Mouse (Mus musculus) embryonic facial prominence, embryonic 10.5 days (tissue): ENCODE results near the gene Tns3. TPM values are rescaled to one million over a fixed set of nuclear protein-coding genes. Genes with fewer than 3 reads are reported as not detected.

Experiments used
- DNase-seq: peaks from one replicate; pipeline ENCODE4 v3.0.0-alpha.2; 2017; ENCODE audit warnings: low spot score
- H3K27ac ChIP-seq: fragments of 300-500 bp; sonication (generic); replicated peaks from 2 replicates; pipeline ENCODE4 v1.5.1; 2016; ENCODE audit warnings: mild to moderate bottlenecking
- H3K27me3 ChIP-seq: fragments of 300-500 bp; sonication (generic); replicated peaks from 2 replicates; pipeline ENCODE4 v1.6.1; 2016; ENCODE audit warnings: low read depth, mild to moderate bottlenecking; ENCODE audit not compliant: poor library complexity, severe bottlenecking
- H3K36me3 ChIP-seq: fragments of 300-500 bp; sonication (generic); replicated peaks from 2 replicates; pipeline ENCODE4 v1.6.1; 2016; ENCODE audit warnings: mild to moderate bottlenecking, moderate library complexity
- H3K4me1 ChIP-seq: fragments of 300-500 bp; sonication (generic); 2 replicates; pipeline ENCODE4 v1.6.1; 2016
- H3K4me3 ChIP-seq: fragments of 300-500 bp; sonication (generic); 2 replicates; pipeline ENCODE4 v1.5.1; 2016; ENCODE audit warnings: mild to moderate bottlenecking, moderate library complexity
- H3K9me3 ChIP-seq: fragments of 300-500 bp; sonication (generic); 2 replicates; pipeline ENCODE4 v1.6.1; 2016; ENCODE audit warnings: mild to moderate bottlenecking
- WGBS: fragments of 180-500 bp; shearing (Covaris S2); methylation state at CpG from one replicate; pipeline ENCODE4 v1.1.7; 2016; 5-methylcytosine and 5-hydroxymethylcytosine counted together
- polyA plus RNA-seq: library from polyadenylated mRNA; unstranded; fragments of >200 nt; fragmentation: Nextera tagmentation; extraction: Ambion mirVana; gene quantifications from 2 replicates; pipeline ENCODE4 v1.2.1, GENCODE M21; 2016

Tns3 gene
- polyA plus RNA-seq, 1 experiment from 2014 or later: 23.4 TPM

DNA sequence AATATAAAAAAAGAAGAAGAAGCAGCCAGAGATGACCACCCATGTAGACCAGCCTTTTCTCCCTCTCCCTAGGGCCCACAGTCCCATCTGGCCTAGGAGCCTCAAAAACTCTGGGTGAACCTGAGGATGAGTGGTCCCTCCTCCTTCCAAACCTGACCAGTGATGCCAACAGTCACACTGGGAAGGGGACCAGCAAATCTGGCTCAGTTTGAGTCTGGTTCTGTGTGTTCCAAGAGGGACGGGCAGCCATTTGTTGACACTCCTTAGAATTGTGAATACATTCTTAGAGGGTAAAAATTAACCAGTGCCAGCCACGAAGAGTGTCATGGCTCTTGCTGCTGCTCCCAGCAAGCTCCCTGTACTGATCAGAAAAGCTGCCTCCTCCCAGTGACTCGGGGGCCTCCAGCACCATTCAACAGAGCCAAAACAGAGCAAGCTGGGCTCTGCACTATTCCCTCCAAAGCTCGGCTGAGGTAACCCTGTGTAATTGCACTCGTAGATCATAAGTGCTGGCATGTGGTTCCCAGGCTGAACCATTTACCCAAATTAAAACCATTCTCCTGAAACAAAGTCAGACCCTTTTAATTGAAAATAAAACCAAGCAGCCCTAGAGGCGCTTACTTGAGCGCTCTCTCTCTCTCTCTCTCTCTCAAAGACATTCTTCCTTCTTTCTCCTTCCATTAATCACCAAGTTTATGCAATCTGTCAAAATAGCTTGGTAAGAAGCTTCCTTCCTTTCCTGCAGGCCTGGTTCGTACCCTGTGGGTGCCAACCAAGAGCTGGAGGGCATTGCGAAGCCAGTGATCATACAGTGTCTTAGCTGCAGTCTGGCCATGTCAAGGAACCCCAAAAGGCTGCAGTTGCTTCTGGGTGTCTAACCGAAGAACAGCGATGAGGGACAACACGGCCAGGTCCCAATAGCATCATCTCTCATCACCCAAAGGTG, 7.6 kb downstream of the Tns3 start:
- peak overlapping the region; percentile 80 for H3K27ac ChIP-seq
- peaks cover 83% of the 10 kb centered on the region for H3K4me1 ChIP-seq
- WGBS: 58% methylated on average over 12 of the region's 12 CpGs

DNA sequence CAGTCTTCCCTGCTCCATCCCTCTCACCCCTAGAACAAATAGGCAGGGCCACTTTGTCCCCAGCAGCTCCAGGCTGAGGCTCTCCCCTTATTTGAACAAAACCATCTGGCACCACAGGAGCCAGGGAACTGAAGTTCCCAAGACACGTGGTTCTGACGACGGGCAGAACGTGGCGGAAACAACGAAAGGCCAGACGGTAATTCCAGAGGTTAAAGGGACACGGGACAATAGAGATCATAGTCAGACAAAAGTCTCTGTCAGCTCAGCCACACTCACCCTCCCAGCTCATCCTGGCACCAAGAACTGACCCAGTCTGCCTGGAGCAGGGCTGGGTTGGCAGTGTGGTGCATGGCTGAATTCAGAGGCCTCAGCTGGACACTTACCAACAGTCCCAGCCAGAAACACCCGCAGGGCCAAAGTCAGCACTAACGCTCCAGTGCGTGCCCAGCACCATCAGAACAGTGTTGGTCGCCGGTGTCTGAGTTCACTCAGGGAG, 10.5 kb downstream of the Tns3 start:
- DNase-seq: no peak
- peak overlapping the region; percentile 41; the same call in 1 of the 2 replicates for H3K27ac ChIP-seq
- peaks cover 6% of the 10 kb centered on the region; the same call in 1 of the 2 replicates for H3K9me3 ChIP-seq
- 58% methylated on average over 13 of the region's 13 CpGs for WGBS
- H3K36me3 ChIP-seq: no peaks in the 10 kb centered on the region
- peaks cover 77% of the 10 kb centered on the region for H3K4me1 ChIP-seq
- no peak overlapping the region for H3K4me3 ChIP-seq
- H3K27me3 ChIP-seq: no peaks in the 10 kb centered on the region

More for the DNA sequence above, 7.6 kb downstream of the Tns3 start:
- Histone ChIP-seq H3K36me3 (peaks cover 3% of the 10 kb centered on the region; the same call in 1 of the 2 replicates), H3K9me3 (peaks cover 6% of the 10 kb centered on the region; the same call in 1 of the 2 replicates), H3K27me3 (no peaks in the 10 kb centered on the region), H3K4me3 (no peak overlapping the region)
- DNase-seq: peak; percentile 71

GRCm38 (mm10) chr11:8652792-8653645, 11.3 kb downstream of the Tns3 start:
- Histone ChIP-seq H3K36me3 (no peaks in the 10 kb centered on the region), H3K4me1 (peaks cover 70% of the 10 kb centered on the region), H3K4me3 (no peak overlapping the region), H3K27me3 (no peaks in the 10 kb centered on the region), H3K9me3 (peaks cover 2% of the 10 kb centered on the region; the same call in 1 of the 2 replicates), H3K27ac (peak overlapping the region; percentile 54)
- 52% methylated on average over 10 of the region's 10 CpGs for WGBS
- DNase-seq: no peak

DNA sequence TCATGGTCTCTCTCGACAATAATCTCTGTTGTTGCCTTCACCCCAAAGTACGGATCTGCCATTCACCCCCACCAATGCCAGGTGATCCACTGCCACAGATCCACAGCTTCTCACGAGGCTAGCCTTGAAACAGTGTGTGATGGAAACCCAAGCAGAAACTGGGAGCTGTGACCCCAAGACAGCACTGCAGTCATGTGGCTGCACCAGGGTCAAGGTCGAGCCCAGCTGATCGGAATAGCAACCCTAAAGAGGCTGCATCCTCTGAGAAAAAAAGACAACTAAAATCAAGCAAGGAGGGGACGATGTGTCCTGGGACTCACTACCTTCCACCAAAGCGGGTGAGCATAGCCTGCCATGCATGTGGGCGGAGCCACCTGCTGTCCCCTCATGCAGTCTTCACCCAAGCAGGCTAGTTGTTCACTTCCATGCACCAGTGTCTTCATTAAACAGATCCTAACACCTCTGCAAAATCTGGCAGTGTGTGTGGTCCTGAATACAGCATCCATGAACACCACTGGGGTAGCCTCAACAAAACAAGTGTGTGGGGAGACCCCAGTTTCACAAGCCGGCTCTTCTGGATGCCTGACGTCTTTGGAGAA, 12.1 kb downstream of the Tns3 start:
- Histone ChIP-seq H3K36me3 (no peaks in the 10 kb centered on the region), H3K4me3 (no peak overlapping the region), H3K27me3 (no peaks in the 10 kb centered on the region), H3K4me1 (peaks cover 62% of the 10 kb centered on the region), H3K9me3 (no peaks in the 10 kb centered on the region), H3K27ac (peak overlapping the region; percentile 51)
- 75% methylated on average over 10 of the region's 10 CpGs for WGBS
- DNase-seq: no peak

DNA sequence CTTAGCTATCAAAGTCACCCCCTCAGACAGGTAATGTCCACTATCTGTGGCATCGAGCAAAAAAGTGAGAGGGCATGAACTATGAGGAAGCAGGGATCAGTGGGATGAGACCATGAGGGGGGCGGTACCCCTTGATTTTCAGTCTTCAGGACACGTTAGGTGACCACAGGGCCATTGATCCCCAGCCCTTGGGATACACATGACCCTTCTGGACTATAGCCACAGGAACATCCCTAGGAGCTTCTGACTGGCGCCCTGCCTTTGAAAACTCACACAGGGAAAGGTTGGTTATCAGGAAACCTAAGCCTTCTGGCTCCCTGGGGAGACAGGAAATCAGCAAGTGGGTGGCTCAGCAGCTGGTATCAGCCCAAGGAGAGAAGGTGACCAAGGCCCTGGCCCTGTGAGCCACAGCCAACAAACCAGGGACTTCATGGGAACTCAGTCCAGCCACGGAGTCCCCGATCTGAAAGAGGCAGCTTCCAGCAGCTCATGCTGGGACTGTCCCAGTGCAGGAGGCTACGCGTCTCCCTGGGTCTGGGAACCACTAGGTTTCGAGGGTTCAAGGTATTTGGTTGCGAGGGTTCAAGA, 12.8 kb downstream of the Tns3 start:
- DNase-seq: no peak
- Histone ChIP-seq H3K27ac (no peak overlapping the region; the same call in 1 of the 2 replicates), H3K4me1 (peaks cover 56% of the 10 kb centered on the region)

DNA sequence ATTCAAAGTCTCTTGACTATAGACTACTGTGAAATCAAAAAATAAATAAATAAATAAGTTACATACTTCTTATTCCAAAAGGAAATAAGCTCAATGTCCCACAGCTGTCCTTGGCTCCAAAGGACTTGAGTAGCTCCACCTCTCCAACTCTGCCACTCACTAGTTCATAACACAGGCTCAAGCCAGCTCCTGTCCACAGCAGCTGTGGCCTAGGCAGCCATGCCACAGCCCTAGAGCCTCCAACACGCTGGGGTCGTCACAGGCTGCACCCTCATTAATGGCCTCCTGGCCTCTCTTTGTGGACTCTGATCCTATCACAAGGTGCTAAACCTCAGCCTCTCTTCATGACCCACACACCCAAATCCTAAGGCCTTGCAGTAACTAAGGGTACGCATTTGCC, 18.7 kb downstream of the Tns3 start:
- Histone ChIP-seq H3K27me3 (no peaks in the 10 kb centered on the region), H3K36me3 (no peaks in the 10 kb centered on the region), H3K27ac (no peak overlapping the region), H3K9me3 (no peaks in the 10 kb centered on the region), H3K4me3 (no peak overlapping the region), H3K4me1 (peaks cover 27% of the 10 kb centered on the region)
- 95% methylated on average over 3 of the region's 3 CpGs for WGBS
- no peak for DNase-seq

More for the DNA sequence above, 12.8 kb downstream of the Tns3 start:
- no peaks in the 10 kb centered on the region for H3K36me3 ChIP-seq
- 86% methylated on average over 10 of the region's 10 CpGs for WGBS
- no peaks in the 10 kb centered on the region for H3K9me3 ChIP-seq
- no peak overlapping the region for H3K4me3 ChIP-seq
- no peaks in the 10 kb centered on the region for H3K27me3 ChIP-seq

DNA sequence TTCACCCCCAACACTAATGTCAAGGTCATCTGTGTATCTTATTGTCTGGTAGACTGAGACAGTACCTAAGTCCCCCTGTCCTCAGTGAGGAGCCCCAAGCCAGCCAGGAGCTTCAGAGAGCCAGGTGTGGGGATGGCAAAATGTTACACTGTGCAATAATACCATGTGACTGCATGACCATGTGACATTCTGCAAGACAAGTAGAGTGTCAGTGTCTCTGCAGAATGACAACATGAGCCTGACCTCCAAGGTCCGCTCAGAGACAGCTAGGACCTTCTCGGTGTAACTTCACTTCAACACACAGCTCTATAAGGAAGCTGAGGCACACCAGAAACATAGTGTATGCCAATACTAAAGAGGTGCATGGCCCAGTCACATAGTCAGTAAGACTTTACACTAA, 20.1 kb downstream of the Tns3 start:
- Histone ChIP-seq H3K36me3 (no peaks in the 10 kb centered on the region), H3K4me3 (no peak overlapping the region), H3K27ac (no peak overlapping the region), H3K4me1 (peaks cover 29% of the 10 kb centered on the region), H3K27me3 (no peaks in the 10 kb centered on the region), H3K9me3 (no peaks in the 10 kb centered on the region)
- 100% methylated on average over 2 of the region's 2 CpGs for WGBS
- DNase-seq: no peak

DNA sequence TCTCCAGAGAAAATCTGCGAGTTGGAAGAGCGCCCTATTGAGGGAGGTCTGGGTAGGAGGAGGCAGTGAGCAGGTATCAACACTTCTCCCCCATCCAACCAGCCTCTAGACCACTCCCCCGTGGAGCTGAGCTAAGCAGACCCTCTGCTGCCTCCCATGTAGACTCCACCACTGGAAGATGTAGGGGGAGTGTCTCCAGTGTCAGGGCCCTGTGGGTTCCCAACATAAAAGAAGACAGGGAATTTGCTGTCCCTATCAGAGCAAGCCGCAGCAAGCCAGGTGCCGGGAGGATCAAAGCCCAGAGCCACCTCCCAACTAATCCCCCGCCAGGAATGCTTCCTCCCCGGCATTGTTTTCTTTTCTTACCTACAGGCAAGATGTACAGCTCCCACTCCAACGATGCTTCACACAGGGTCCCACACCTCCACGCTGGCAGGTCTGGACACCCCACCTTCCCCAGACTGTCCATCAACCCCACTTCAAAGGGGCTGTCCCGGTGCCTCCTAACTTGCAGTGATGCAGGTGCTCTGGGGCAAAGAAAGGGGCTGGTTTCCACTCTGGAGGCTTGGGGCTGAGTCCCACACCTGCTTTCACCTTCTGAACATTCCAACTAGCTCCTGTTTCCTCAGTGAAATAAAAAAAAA, 22.6 kb downstream of the Tns3 start:
- no peaks in the 10 kb centered on the region for H3K27me3 ChIP-seq
- peaks cover 38% of the 10 kb centered on the region for H3K4me1 ChIP-seq
- no peaks in the 10 kb centered on the region for H3K36me3 ChIP-seq
- peak; percentile 63 for DNase-seq
- WGBS: 32% methylated on average over 10 of the region's 10 CpGs
- no peak overlapping the region for H3K27ac ChIP-seq
- H3K9me3 ChIP-seq: no peaks in the 10 kb centered on the region
- H3K4me3 ChIP-seq: no peak overlapping the region

GRCm38 (mm10) chr11:8639726-8640125, 24.6 kb downstream of the Tns3 start:
- Histone ChIP-seq H3K9me3 (no peaks in the 10 kb centered on the region), H3K36me3 (peaks cover 3% of the 10 kb centered on the region; the same call in 1 of the 2 replicates), H3K27me3 (no peaks in the 10 kb centered on the region), H3K4me1 (peaks cover 38% of the 10 kb centered on the region), H3K27ac (0 out of 2 replicates have a peak overlapping the region, but pooled peaks have one; percentile 14), H3K4me3 (no peak overlapping the region)
- 96% methylated on average over 16 of the region's 16 CpGs for WGBS
- no peak for DNase-seq

- Histone ChIP-seq H3K9me3 (no peaks in the 10 kb centered on the region), H3K36me3 (peaks cover 3% of the 10 kb centered on the region; the same call in 1 of the 2 replicates), H3K27me3 (no peaks in the 10 kb centered on the region), H3K27ac (no peak overlapping the region), H3K4me3 (no peak overlapping the region), H3K4me1 (peaks cover 42% of the 10 kb centered on the region)
- 89% methylated on average over 6 of the region's 6 CpGs for WGBS
- no peak for DNase-seq
Measured at GRCm38 (mm10) chr11:8639007-8639718, 25.2 kb downstream of the Tns3 start.
